Mouse (Mus musculus) T-helper 17 cell (primary cell): ENCODE measurements around the gene Trhr2.

ENCODE experiments used
- in situ Hi-C, 2 experiments: fragments of 300-600 bp; cut with MboI, MseI; formaldehyde crosslinking; loops; 1 replicate in 1 of 2; 2 replicates in 1 of 2; pipeline ENCODE4 v1.15.1; 2025; ENCODE audit warnings: high pct_unique_total_duplicates in 2 of 2

Trhr2 gene

DNA sequence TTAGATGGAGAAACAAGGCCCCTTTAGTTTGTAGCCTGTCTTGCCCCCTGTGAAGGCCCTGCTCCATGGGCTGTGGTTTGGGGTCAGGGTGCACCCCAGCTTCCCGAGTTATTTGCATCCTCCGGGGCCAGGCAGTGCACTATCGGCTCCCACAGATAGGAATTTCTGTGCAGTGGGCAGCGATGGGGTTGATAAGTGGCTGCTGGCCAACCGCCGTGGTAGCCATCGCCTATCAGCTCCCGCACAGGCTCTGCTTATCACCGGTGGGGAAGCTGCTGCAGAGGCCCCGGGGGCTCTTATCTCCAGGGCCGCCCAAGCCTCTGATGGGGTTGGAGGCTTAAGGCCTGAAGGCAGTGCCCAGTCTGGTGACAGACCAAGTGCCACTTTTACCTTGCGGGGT is 51.3 kb downstream of the Trhr2 start:
- in situ Hi-C loops = no loop called here

DNA sequence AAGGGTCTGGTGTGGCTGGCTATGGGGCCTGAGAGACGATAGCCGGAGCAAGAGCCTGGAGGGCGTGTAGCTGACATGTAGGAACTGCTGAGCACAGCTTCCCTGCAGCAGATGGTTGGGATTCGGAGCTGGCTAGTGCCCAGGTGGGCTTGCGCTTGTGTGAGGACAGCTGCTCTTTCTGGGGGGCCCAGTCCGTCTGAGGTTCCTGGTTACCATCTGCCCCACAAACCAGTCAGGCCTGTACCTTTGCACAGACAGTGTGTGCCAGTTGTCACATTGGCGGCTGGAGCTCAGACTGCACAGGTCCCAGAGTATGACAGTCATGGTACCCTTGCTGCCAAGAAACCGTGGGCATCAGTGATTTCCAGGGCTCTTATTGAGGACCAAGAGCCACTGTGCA is 52.7 kb downstream of the Trhr2 start:
- in situ Hi-C loops = no loop called here
